Mouse (Mus musculus) embryonic stem cell, embryonic (primary cell): ENCODE measurements around the gene Gm20388.

Experiments used
- CTCF ChIA-PET, 4 experiments: fragments of 300-600 bp in 2 of 4; fragments of 350-600 bp in 2 of 4; sonication (Branson Sonifier 250); formaldehyde crosslinking; loops; one replicate each; lab custom pipeline; 2022; ENCODE audit warnings: inconsistent platforms in 2 of 4; lab: Charles Lee
- POLR2A ChIA-PET, 4 experiments: fragments of 300-600 bp in 2 of 4; fragments of 350-600 bp in 2 of 4; sonication (Branson Sonifier 250); formaldehyde crosslinking; loops; one replicate each; lab custom pipeline; 2022; ENCODE audit warnings: antibody characterized with exemption in 4 of 4, inconsistent platforms in 1 of 4; lab: Charles Lee

Gm20388 gene

GRCm38 (mm10) chr8:120685591-120685990, 775.0 kb downstream of the Gm20388 start:
- POLR2A ChIA-PET = interaction anchor here in 1 of 4 experiments (1.3 to 2.1 kb wide), 2 partner anchors 9 to 13 kb away, joined by 6 read pairs; no protein-coding TSS in a partner anchor

GRCm38 (mm10) chr8:120686051-120686450, 775.4 kb downstream of the Gm20388 start:
- ChIA-PET CTCF (interaction anchor here (0.6 to 2.1 kb wide), 8 partner anchors 18 to 423 kb away, joined by 3 to 8 read pairs (median 3); partner anchors contain the start of genes Cox4i1 (in 1 of the 4) and Gm27021 (in 1 of the 4)), POLR2A (interaction anchor here in 1 of 4 experiments (2.1 kb wide), 1 partner anchor 13 kb away, joined by 6 read pairs; no protein-coding TSS in a partner anchor)

More at GRCm38 (mm10) chr8:120685591-120685990, 775.0 kb downstream of the Gm20388 start:
- CTCF ChIA-PET = interaction anchor here in 3 of 4 experiments (0.7 to 2.7 kb wide), 6 partner anchors 12 to 423 kb away, joined by 3 to 14 read pairs (median 6); partner anchors contain the start of genes Cox4i1 (in 1 of the 3) and Gm27021 (in 1 of the 3)

GRCm38 (mm10) chr8:120686576-120686975, 775.9 kb downstream of the Gm20388 start:
- POLR2A ChIA-PET = interaction anchor here in 2 of 4 experiments (0.6 to 2.1 kb wide), 2 partner anchors 14 to 123 kb away, joined by 3 to 6 read pairs; no protein-coding TSS in a partner anchor
- CTCF ChIA-PET = interaction anchor here in 3 of 4 experiments (0.6 to 1.0 kb wide), 7 partner anchors 19 to 406 kb away, joined by 3 read pairs; partner anchors contain the start of genes Cox4i1 (in 1 of the 3) and Gm27021 (in 1 of the 3)

GRCm38 (mm10) chr8:120687786-120688185, 777.1 kb downstream of the Gm20388 start:
- CTCF ChIA-PET = no interaction called here
- POLR2A ChIA-PET = interaction anchor here in 1 of 4 experiments (0.9 kb wide), 1 partner anchor 11 kb away, joined by 3 read pairs; no protein-coding TSS in a partner anchor

GRCm38 (mm10) chr8:120688511-120688910, 777.9 kb downstream of the Gm20388 start:
- ChIA-PET POLR2A (interaction anchor here in 1 of 4 experiments (0.5 to 0.9 kb wide), 2 partner anchors 12 to 280 kb away, joined by 3 read pairs; no protein-coding TSS in a partner anchor), CTCF (no interaction called here)

GRCm38 (mm10) chr8:120692934-120693333, 782.3 kb downstream of the Gm20388 start:
- ChIA-PET POLR2A (interaction anchor here in 2 of 4 experiments (0.7 to 1.0 kb wide), 3 partner anchors 10 to 816 kb away, joined by 3 read pairs; no protein-coding TSS in a partner anchor), CTCF (no interaction called here)

GRCm38 (mm10) chr8:120693861-120694493, 783.3 kb downstream of the Gm20388 start:
- ChIA-PET CTCF (no interaction called here), POLR2A (interaction anchor here in 1 of 4 experiments (1.0 kb wide), 1 partner anchor 52 kb away, joined by 3 read pairs; no protein-coding TSS in a partner anchor)

GRCm38 (mm10) chr8:120696401-120697153, 785.9 kb downstream of the Gm20388 start:
- ChIA-PET POLR2A (interaction anchor here in 3 of 4 experiments (0.6 to 1.2 kb wide), 4 partner anchors 25 to 807 kb away, joined by 3 to 5 read pairs (median 3); no protein-coding TSS in a partner anchor), CTCF (interaction anchor here (0.5 to 1.8 kb wide), 19 partner anchors 13 to 816 kb away, joined by 3 to 11 read pairs (median 3); no protein-coding TSS in a partner anchor)

- ChIA-PET POLR2A (interaction anchor here in 2 of 4 experiments (0.7 to 1.5 kb wide), 4 partner anchors 18 to 472 kb away, joined by 3 to 5 read pairs (median 4); no protein-coding TSS in a partner anchor), CTCF (interaction anchor here (0.5 to 1.9 kb wide), 48 partner anchors 12 to 1211 kb away, joined by 3 to 19 read pairs (median 4); no protein-coding TSS in a partner anchor)
These were observed 786.7 kb downstream of the Gm20388 start for GRCm38 (mm10) chr8:120697154-120697978.

GRCm38 (mm10) chr8:120697979-120698272, 787.3 kb downstream of the Gm20388 start:
- ChIA-PET POLR2A (interaction anchor here in 2 of 4 experiments (0.7 to 1.5 kb wide), 4 partner anchors 18 to 471 kb away, joined by 3 to 5 read pairs (median 4); no protein-coding TSS in a partner anchor), CTCF (interaction anchor here (0.6 to 1.9 kb wide), 43 partner anchors 12 to 1211 kb away, joined by 3 to 19 read pairs (median 4); no protein-coding TSS in a partner anchor)

GRCm38 (mm10) chr8:120698426-120698825, 787.8 kb downstream of the Gm20388 start:
- POLR2A ChIA-PET = interaction anchor here in 1 of 4 experiments (1.5 kb wide), 1 partner anchor 21 kb away, joined by 3 read pairs; no protein-coding TSS in a partner anchor
- CTCF ChIA-PET = interaction anchor here in 3 of 4 experiments (0.5 to 1.9 kb wide), 18 partner anchors 12 to 139 kb away, joined by 3 to 16 read pairs (median 4); no protein-coding TSS in a partner anchor

- POLR2A ChIA-PET = no interaction called here
- CTCF ChIA-PET = interaction anchor here in 2 of 4 experiments (0.8 to 1.9 kb wide), 4 partner anchors 20 to 101 kb away, joined by 3 to 16 read pairs (median 4); no protein-coding TSS in a partner anchor
These were observed 788.4 kb downstream of the Gm20388 start for GRCm38 (mm10) chr8:120699079-120699478.

GRCm38 (mm10) chr8:120699565-120699964, 788.9 kb downstream of the Gm20388 start:
- POLR2A ChIA-PET = interaction anchor here in 1 of 4 experiments (1.4 kb wide), 1 partner anchor 107 kb away, joined by 4 read pairs; no protein-coding TSS in a partner anchor
- CTCF ChIA-PET = interaction anchor here in 2 of 4 experiments (0.7 to 1.6 kb wide), 6 partner anchors 14 to 411 kb away, joined by 3 to 5 read pairs (median 4); no protein-coding TSS in a partner anchor

GRCm38 (mm10) chr8:120700053-120700452, 789.4 kb downstream of the Gm20388 start:
- POLR2A ChIA-PET = interaction anchor here in 2 of 4 experiments (0.6 to 1.4 kb wide), 2 partner anchors 43 to 107 kb away, joined by 4 to 6 read pairs; no protein-coding TSS in a partner anchor
- CTCF ChIA-PET = interaction anchor here in 2 of 4 experiments (0.7 to 1.6 kb wide), 6 partner anchors 13 to 411 kb away, joined by 3 to 5 read pairs (median 4); no protein-coding TSS in a partner anchor

- CTCF ChIA-PET = interaction anchor here in 1 of 4 experiments (1.1 kb wide), 1 partner anchor 22 kb away, joined by 5 read pairs; no protein-coding TSS in a partner anchor
These were observed 791.3 kb downstream of the Gm20388 start for GRCm38 (mm10) chr8:120701758-120702465.

GRCm38 (mm10) chr8:120704203-120704602, 793.6 kb downstream of the Gm20388 start:
- ChIA-PET CTCF (interaction anchor here in 1 of 4 experiments (1.2 kb wide), 1 partner anchor 124 kb away, joined by 4 read pairs; no protein-coding TSS in a partner anchor), POLR2A (interaction anchor here in 2 of 4 experiments (0.6 to 1.5 kb wide), 2 partner anchors 18 to 32 kb away, joined by 3 read pairs; partner anchors contain the start of gene Irf8 (in 1 of the 2))

More at GRCm38 (mm10) chr8:120701758-120702465, 791.3 kb downstream of the Gm20388 start:
- POLR2A ChIA-PET = no interaction called here
